Mouse (Mus musculus): Measurements from ENCODE around the gene Zfp646.

DNA sequence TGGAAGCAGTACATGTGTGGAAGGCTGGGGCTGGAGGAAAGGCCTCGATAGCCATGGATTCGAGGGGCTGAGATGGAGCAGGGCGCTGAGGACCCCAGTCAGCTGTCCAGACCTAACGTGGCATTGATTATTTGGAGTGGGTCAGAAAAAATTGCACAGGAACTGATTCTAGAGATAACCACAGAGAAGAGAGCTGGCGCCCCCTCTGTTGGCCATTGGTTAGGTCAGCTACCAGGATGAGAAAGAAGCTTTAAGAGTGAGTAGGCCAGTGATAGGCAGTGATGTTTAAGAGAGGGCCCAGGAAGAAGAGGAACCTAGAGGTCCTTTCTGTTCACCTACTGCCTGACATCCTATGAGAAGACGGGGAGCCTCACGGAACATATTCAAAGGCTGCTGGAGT, 43.3 kb downstream of the Zfp646 start:
- TF ChIP-seq CTCF (IDR thresholded peaks at IDR 0.05; ENCODE audit: low read depth), result peak; percentile 58
- TF ChIP-seq EP300 (IDR thresholded peaks at IDR 0.05; ENCODE audit: low read depth), result no peak
